Mouse (Mus musculus) cerebellum, adult 9-10 months (tissue): ENCODE measurements at regions not wholly inside any gene's neighbourhood (a gene's known extent, or its start where the extent isn't known, plus 50 kb on each side); places are given as distances from the start of the nearest gene placed in this dataset.

Source experiments
- DNase-seq: peaks from one replicate; pipeline ENCODE4 v3.0.0; 2022

DNA sequence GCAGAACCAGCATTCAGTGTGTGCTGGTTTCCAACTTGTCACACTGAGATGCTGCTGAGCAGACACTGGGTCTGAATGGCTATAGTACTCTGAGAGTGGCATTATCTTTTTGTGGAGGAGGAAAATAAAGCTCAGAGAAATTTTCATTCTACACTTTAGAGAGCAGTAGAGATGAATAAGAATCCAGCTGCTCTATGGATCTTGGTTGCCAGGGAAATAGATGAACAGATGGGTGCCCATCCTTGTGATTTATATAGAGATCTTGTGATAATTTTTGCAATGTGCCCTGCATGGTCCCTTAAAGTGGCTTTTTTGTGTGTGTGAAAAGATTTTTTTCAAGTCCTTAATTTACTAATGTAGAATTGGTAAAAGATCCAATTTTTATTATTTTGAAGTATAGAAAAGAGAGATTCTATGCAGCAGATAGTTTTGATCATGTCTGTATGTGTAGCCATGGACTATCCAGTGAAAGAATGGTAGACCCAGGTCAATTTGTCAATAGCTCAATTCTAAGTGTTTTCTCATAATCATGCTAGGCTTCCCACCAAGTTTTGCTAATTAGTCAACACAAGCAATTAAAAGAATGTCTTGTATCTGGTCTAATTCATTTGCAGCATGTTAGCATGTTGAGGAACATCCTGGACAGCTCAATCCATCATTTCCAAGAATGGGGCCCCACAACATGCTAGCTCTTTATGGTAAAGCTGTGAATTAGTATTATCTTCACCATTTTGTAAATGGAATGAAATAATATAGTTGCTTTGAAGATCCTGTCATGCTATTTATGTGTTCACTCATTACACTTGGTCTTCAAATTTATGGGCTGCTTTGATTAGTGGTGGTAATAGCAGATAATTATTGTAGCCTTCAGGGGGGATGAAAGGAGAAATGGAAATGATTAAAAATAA lies 184.7 kb downstream of the Snx13 start:
- DNase-seq, result no peak

DNA sequence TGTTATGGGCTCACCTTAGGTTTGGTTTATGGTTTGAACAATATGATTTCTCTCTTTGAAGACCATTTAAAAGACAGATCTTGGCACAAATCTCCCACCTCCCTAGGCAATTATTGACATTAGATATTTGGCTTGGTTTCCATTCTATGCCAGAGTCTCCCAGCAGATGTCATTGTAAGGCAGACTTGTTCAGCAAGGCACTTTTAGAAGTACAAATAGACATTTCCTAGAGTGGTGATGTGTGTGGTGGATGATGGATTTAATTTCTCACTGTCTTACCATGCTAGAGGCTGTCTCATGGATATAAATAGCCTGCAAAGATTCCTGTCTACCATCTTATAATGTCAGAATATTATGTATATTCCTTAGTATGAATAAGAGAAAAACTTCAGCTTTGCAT lies 173.4 kb downstream of the Snx13 start:
- no peak for DNase-seq

DNA sequence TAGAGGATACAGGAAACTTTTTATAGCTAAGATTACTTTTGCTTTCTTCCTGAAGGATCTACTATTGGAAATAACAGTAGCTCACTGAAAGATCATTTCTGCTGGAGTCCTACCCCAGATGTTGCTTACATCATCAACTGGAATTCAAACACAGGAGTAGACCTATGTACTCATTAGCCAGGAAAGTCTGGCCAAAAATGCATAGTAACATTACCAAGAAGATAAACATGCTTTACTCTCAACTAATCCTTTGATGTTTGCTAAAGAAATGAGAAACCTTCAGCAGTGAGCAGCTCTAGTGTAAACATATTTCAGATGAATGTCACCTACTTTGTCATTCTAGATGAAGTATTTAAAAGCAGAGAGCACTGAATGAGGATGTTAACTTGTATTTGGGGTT lies 173.0 kb downstream of the Snx13 start:
- no peak for DNase-seq

DNA sequence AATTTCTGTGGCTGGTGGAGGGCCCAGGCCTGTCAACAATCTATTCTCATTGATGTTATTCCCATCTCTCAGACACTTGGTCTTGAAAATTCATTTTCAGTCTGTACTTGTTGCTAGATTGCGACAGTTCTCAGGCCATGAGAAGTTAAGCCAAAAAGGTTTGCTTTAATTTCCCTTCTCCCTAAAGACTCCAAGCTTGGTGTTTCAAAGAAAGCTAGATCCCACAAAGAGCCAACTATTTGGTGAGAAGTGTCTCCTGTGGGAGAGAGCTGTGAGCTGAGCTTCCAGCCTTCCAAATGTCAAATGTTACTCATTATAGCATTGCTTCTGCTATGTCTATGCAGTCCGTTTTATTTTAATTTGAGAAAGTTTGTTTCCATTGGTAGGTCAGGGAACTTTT lies 169.7 kb downstream of the Snx13 start:
- no peak for DNase-seq

DNA sequence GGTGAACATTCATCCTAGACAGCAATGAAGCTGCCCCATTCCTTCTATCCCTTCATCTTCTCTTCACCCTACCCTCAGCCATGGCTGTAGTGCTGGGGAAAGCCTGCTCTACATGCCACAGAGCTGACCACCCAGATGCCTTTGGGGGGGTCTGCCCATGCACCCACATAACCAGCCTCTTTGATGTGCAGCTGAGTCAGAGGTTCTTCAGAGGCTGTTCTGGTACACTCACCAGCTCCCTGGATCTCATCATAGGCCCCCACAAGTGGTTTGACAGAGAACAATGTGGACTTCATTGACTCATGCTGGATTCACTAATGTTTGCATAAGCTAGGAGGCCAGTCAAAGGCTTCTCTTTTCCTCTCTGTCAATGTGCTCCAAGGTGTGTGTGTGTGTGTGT lies 162.4 kb downstream of the Snx13 start:
- DNase-seq, result no peak

DNA sequence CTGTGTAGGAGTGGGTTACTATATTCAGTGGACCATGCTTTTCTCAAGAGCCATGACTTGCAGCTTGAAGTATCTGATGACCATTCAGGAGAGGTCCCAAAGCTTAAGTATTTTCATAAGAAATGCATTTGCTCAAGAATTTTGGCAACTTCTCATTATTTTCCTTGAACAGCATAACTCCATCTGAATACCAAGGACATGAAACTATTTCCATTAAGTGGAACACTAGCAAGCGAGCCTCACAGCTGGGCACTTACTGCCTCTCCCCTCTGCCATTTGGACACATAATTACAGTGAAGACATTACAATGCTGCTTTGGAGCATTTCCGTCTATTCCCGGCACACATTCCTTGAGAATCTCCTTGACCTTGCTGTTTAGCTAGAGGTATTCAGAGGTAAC lies 160.6 kb downstream of the Snx13 start:
- DNase-seq, result no peak

DNA sequence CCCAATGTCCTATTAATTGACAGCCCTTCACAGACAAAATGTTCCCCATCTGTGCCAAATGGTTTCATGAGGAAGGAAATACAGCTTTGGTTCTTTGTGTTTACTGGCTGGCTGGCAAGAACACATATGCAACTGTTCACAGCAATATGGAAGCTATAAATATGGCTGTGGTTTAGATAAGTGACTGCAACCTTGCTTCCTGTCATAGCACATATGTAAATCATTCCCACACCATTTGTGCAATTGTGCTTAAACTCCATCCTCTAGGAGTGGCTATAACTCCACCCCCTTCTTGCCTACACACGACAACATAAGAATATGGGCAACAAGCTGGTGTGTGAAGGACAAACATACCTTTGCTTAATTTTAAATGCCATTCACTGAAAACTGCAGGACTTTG lies 156.4 kb downstream of the Snx13 start:
- no peak for DNase-seq

DNA sequence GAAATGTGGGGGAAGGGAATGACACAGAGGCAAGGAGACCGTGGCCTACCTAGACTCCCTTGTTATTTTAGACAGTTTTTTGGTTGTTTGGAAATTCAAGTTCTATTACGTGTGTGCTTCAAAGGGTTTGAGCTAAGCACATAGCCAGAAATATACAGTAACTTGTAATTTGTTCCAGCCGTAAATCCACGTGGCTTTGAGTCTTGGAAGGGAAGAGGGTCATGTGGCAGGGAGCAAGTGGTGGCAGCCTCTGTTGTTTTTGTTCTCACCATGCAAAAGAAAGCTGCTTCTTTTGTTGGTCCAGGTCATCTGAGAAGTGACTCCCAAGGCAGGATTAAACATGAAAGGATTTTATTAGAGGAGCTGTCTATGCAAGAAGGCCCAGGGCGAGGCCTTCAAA lies 153.1 kb downstream of the Snx13 start:
- DNase-seq, result no peak
